Mouse (Mus musculus): Measurements from ENCODE around the gene Syce3. TPM values are rescaled to one million over a fixed set of nuclear protein-coding genes. Genes with fewer than 3 reads are reported as not detected.
A peak's percentile ranks its signal among the peaks of the same experiment; 100 is the strongest.

Syce3 gene
- not detected in 2 replicates for polyA plus RNA-seq (2015; fragmentation: Nextera tagmentation; extraction: Ambion mirVana)

GRCm38 (mm10) chr15:89410118-89410517, at the start of gene Syce3:
Syce3 (minus strand) TSS chr15:89410503.
- 65% methylated on average over 19 of the region's 24 CpGs for WGBS (ENCODE audit: insufficient replicate concordance)
- Histone ChIP-seq H3K9ac (no peak within 1 kb of the TSS), H3K4me2 (no peak within 1 kb of the TSS), H3K27me3 (no peaks in the 10 kb centered on the region), H3K4me1 (replicated peaks) (no peaks in the 10 kb centered on the region), H3K27ac (no peak within 1 kb of the TSS), H3K9me3 (replicated peaks) (no peaks in the 10 kb centered on the region; the same call in 1 of the 2 replicates), H3K36me3 (no peaks in the 10 kb centered on the region), H3K4me3 (replicated peaks) (no peak within 1 kb of the TSS)
- DNase-seq (no peak), ATAC-seq (ENCODE audit: low read depth) (no peak)

DNA sequence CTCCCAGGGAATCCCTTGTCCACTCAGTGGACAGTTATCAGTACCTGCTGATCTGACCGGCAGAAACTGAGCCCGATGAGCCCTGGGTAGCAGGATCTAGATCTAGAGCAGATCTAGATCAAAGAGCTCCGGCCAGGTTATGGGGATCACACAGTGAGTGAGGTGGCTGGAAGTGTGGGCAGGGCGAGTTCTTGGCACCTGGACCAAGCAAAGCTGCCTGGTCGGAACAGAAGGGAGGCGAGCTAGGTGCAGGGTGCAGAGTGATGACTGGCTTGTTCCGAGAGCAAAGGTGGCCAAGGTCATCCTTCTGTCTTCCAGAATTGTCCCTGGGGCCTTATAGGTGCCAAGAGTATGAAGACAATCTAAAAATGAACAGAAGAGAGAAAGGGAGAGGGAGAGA, 49.5 kb upstream of the Syce3 start:
- no peak overlapping the region for H3K4me3 ChIP-seq (replicated peaks)

GRCm38 (mm10) chr15:89458942-89459341, 48.6 kb upstream of the Syce3 start:
- Histone ChIP-seq H3K4me3 (replicated peaks) (no peak overlapping the region), H3K27ac (no peak overlapping the region), H3K4me2 (no peak overlapping the region), H3K4me1 (replicated peaks) (peaks cover 6% of the 10 kb centered on the region), H3K9ac (no peak overlapping the region), H3K9me3 (replicated peaks) (no peaks in the 10 kb centered on the region), H3K27me3 (peaks cover 70% of the 10 kb centered on the region), H3K36me3 (no peaks in the 10 kb centered on the region)
- 36% methylated on average over 15 of the region's 15 CpGs for WGBS (ENCODE audit: insufficient replicate concordance)
- DNase-seq, result no peak
- ATAC-seq (ENCODE audit: low read depth), result no peak

More for the DNA sequence above, 49.5 kb upstream of the Syce3 start:
- H3K9me3 ChIP-seq (replicated peaks), result no peaks in the 10 kb centered on the region
- ATAC-seq (ENCODE audit: low read depth) (no peak), DNase-seq (no peak)
- H3K36me3 ChIP-seq, result no peaks in the 10 kb centered on the region
- H3K27ac ChIP-seq, result no peak overlapping the region
- H3K4me1 ChIP-seq (replicated peaks), result no peaks in the 10 kb centered on the region
- H3K9ac ChIP-seq, result no peak overlapping the region
- 55% methylated on average over 7 of the region's 7 CpGs for WGBS (ENCODE audit: insufficient replicate concordance)
- H3K4me2 ChIP-seq, result no peak overlapping the region
- H3K27me3 ChIP-seq, result peaks cover 61% of the 10 kb centered on the region

- Histone ChIP-seq H3K9ac (no peak overlapping the region), H3K36me3 (no peaks in the 10 kb centered on the region)
- 61% methylated on average over 6 of the region's 6 CpGs for WGBS (ENCODE audit: insufficient replicate concordance)
These were observed 45.3 kb upstream of the Syce3 start for GRCm38 (mm10) chr15:89455642-89456041.

GRCm38 (mm10) chr15:89454857-89455256, 44.6 kb upstream of the Syce3 start:
- peaks cover 73% of the 10 kb centered on the region for H3K27me3 ChIP-seq
- no peaks in the 10 kb centered on the region for H3K36me3 ChIP-seq
- H3K4me3 ChIP-seq (replicated peaks), result no peak overlapping the region
- no peaks in the 10 kb centered on the region for H3K9me3 ChIP-seq (replicated peaks)
- no peak for DNase-seq
- H3K27ac ChIP-seq, result no peak overlapping the region
- no peak overlapping the region for H3K9ac ChIP-seq
- H3K4me2 ChIP-seq, result no peak overlapping the region
- peaks cover 11% of the 10 kb centered on the region for H3K4me1 ChIP-seq (replicated peaks)
- WGBS (ENCODE audit: insufficient replicate concordance), result 27% methylated on average over 4 of the region's 6 CpGs
- ATAC-seq (ENCODE audit: low read depth), result no peak

More at GRCm38 (mm10) chr15:89455642-89456041, 45.3 kb upstream of the Syce3 start:
- Histone ChIP-seq H3K4me1 (replicated peaks) (peaks cover 11% of the 10 kb centered on the region), H3K27ac (no peak overlapping the region), H3K4me2 (no peak overlapping the region), H3K9me3 (replicated peaks) (no peaks in the 10 kb centered on the region), H3K4me3 (replicated peaks) (no peak overlapping the region), H3K27me3 (peaks cover 73% of the 10 kb centered on the region)
- ATAC-seq (ENCODE audit: low read depth) (no peak), DNase-seq (no peak)

DNA sequence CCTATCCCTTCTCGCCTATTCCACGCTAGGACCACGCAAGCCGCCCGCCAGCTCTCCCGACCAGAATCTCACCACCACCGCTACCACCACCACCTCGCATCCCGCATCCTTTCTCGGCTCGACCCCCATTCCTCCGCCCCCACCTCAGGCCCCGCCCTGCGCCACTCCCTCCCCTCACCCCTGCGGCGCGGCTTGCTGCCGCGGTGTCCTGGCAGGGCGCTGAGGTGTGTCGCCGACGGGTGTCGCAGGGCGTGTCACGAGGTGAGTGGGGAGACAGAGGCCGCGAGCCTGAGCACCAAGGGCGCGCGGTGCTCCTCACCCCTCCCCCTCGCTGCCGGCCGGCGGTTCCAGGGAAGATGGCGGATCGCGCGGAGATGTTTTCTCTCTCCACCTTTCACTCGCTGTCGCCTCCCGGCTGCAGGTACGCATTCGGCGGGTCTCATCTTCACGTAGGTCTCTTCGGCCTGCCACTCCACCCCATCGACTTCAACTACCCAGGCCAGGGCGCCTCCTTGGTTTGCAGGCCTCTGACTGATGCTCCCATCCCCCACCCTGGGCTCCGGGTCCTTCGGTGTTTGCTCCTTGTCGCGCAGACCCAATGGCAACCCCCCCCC, 43.7 kb upstream of the Syce3 start, which contains the start of gene Mapk8ip2:
Gene Mapk8ip2, plus strand, starts transcription at position 49 of the 614 bp plus-strand sequence.
- H3K27ac ChIP-seq, result no peak within 1 kb of the TSS
- WGBS (ENCODE audit: insufficient replicate concordance), result 2% methylated on average over 53 of the region's 53 CpGs
- H3K4me2 ChIP-seq, result peak within 1 kb of the TSS; percentile 58
- H3K27me3 ChIP-seq, result peaks cover 70% of the 10 kb centered on the region
- no peaks in the 10 kb centered on the region for H3K36me3 ChIP-seq
- ATAC-seq (ENCODE audit: low read depth) (no peak), DNase-seq (no peak)
- peaks cover 11% of the 10 kb centered on the region for H3K4me1 ChIP-seq (replicated peaks)
- peak within 1 kb of the TSS; percentile 46 for H3K4me3 ChIP-seq (replicated peaks)
- no peaks in the 10 kb centered on the region for H3K9me3 ChIP-seq (replicated peaks)
- no peak within 1 kb of the TSS for H3K9ac ChIP-seq

DNA sequence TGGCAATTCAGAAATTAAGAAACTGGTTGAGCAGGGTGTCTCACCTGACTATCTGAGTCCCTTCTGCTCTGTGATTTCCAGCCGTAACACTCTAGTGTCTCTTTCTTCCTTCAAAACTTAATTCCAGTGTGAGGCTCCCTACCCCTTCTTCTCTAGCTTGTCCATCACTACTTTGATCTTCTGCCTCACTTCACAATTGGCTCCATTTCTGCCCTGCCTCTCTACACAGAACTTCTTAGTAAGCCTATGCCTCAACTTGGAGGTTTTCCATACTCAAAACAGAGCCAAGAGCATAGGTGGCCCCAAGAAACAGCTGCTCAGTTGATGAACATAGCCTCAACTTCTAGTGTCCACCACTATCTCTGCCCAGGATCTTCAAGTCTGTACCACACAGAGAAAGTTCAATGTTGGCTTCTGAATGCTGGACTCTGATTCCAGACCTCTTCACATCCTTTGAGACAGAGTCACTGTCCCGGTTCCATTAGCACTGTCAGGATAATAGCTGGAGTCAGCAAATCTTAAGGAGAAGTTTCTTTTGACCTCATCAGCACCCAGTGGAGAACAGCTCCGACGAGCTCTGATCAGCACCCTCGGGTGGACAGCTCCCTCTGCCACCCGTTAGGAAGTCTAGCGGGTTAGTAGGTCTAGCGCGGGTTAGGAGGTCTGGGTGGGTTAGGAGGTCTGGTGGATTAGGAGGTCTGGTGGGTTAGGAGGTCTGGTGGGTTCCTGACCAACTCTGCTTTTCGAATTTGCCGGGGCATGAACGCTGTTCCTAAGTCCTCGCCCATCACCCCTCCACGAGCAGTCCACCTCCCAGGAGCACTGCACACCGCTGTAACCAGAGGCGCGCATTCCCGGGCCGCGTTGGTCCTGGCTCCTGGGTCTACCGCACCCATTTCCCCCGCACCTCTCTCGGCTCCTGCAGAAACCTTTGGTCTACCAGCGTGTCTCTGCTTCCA, 42.9 kb upstream of the Syce3 start:
- Histone ChIP-seq H3K27me3 (peaks cover 63% of the 10 kb centered on the region), H3K4me3 (replicated peaks) (peak overlapping the region; percentile 46; the same call in 1 of the 2 replicates), H3K36me3 (no peaks in the 10 kb centered on the region), H3K9ac (no peak overlapping the region), H3K4me1 (replicated peaks) (peaks cover 11% of the 10 kb centered on the region), H3K4me2 (peak overlapping the region; percentile 58), H3K27ac (no peak overlapping the region), H3K9me3 (replicated peaks) (no peaks in the 10 kb centered on the region)
- peak; percentile 48 for DNase-seq
- peak; percentile 41; the same call in 1 of the 2 replicates for ATAC-seq (ENCODE audit: low read depth)
- 4% methylated on average over 24 of the region's 24 CpGs for WGBS (ENCODE audit: insufficient replicate concordance)

DNA sequence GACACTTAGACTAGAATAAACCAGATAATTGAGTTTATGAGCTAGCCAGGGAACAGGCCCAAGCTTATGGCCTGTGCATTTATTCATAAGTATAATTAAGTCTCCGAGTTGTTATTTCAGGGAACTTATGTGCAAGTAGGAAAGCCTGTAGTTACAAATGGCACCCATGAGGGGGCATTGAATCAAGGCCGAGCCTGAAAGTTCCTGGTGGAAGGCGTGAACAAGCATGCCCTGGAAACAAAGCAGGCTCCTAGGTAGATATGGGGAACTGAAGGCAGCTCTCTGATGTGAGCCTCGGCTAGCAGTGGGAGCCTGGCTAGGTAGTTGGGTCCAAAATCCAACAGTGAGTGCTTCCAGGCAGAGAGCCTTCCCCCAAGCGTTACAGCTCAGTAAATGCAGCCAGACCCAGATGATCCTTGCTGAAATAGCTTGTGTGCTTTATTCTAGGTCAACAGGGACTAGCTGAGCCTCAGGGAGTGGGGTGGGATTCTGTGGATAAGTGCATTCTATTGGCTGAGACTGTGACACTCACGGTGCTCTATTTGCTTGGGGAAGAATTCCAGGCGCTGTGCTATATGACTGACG, 32.3 kb upstream of the Syce3 start:
- 34% methylated on average over 8 of the region's 8 CpGs for WGBS (ENCODE audit: insufficient replicate concordance)
- H3K9me3 ChIP-seq (replicated peaks), result no peaks in the 10 kb centered on the region
- H3K4me3 ChIP-seq (replicated peaks), result no peak overlapping the region
- H3K27me3 ChIP-seq, result no peaks in the 10 kb centered on the region
- H3K4me1 ChIP-seq (replicated peaks), result no peaks in the 10 kb centered on the region
- no peak for DNase-seq
- H3K36me3 ChIP-seq, result no peaks in the 10 kb centered on the region
- ATAC-seq (ENCODE audit: low read depth), result no peak
- no peak overlapping the region for H3K4me2 ChIP-seq
- no peak overlapping the region for H3K27ac ChIP-seq
- H3K9ac ChIP-seq, result no peak overlapping the region

DNA sequence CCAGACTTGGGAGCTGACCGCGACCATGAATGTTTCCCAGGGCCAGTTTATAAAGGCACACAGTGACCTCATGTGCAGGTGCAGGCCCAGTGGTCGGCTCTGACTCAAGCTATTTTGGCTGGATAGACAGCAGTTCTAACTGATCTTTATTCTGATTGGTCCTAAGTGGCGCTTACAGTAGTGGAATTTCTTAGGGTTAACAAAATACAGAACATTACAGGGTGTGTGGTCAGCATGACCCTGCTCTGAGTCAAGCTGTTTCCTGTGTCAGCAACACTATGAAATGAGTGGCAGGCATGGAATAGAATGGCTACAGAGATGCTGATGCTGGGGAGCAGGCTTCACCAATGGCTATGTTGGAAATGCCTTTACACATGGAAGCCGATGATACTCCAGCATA, 25.6 kb upstream of the Syce3 start:
- Histone ChIP-seq H3K4me3 (replicated peaks) (no peak overlapping the region), H3K27ac (no peak overlapping the region), H3K36me3 (no peaks in the 10 kb centered on the region), H3K9me3 (replicated peaks) (no peaks in the 10 kb centered on the region), H3K27me3 (no peaks in the 10 kb centered on the region), H3K4me2 (no peak overlapping the region), H3K4me1 (replicated peaks) (peaks cover 19% of the 10 kb centered on the region), H3K9ac (no peak overlapping the region)
- DNase-seq (no peak), ATAC-seq (ENCODE audit: low read depth) (no peak)
- 74% methylated on average over 5 of the region's 5 CpGs for WGBS (ENCODE audit: insufficient replicate concordance)

GRCm38 (mm10) chr15:89434136-89434535, 23.8 kb upstream of the Syce3 start:
- 51% methylated on average over 3 of the region's 3 CpGs for WGBS (ENCODE audit: insufficient replicate concordance)
- Histone ChIP-seq H3K4me2 (no peak overlapping the region), H3K4me1 (replicated peaks) (peaks cover 29% of the 10 kb centered on the region), H3K9ac (no peak overlapping the region), H3K36me3 (no peaks in the 10 kb centered on the region), H3K27me3 (no peaks in the 10 kb centered on the region), H3K4me3 (replicated peaks) (no peak overlapping the region), H3K27ac (no peak overlapping the region), H3K9me3 (replicated peaks) (no peaks in the 10 kb centered on the region)
- ATAC-seq (ENCODE audit: low read depth) (no peak), DNase-seq (no peak)

DNA sequence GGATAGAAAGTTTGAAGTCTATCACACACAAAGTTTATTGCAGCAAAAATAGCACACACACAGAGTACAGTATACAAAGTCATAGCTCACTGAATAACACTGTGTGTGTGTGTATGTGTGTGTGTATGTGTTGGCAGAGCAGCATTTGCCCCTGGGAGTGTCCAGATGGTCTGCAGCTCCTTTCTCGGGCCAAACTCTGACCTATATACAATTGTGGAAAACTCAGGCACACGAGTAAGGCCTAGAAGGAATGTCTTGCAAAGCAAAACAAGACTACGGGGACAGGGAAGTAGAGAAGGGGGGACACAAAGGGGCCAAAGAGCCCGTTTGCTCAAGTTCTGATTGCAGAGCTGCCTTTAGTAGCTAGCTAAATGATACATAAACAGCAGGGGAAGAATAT, 22.6 kb upstream of the Syce3 start:
- H3K27me3 ChIP-seq, result no peaks in the 10 kb centered on the region
- H3K4me1 ChIP-seq (replicated peaks), result peaks cover 40% of the 10 kb centered on the region
- H3K36me3 ChIP-seq, result peaks cover 3% of the 10 kb centered on the region
- no peak for DNase-seq
- no peak overlapping the region for H3K4me2 ChIP-seq
- no peaks in the 10 kb centered on the region for H3K9me3 ChIP-seq (replicated peaks)
- H3K27ac ChIP-seq, result no peak overlapping the region
- WGBS (ENCODE audit: insufficient replicate concordance), result 63% methylated on average over 4 of the region's 4 CpGs
- no peak overlapping the region for H3K9ac ChIP-seq
- ATAC-seq (ENCODE audit: low read depth), result no peak
- no peak overlapping the region for H3K4me3 ChIP-seq (replicated peaks)
